Mouse (Mus musculus) stomach, postnatal 0 days (tissue): ENCODE data around the gene Mrfap1. TPM values are rescaled to one million over a fixed set of nuclear protein-coding genes. Genes with fewer than 3 reads are reported as not detected.

Experiments
- ATAC-seq: fragments of 200-750 bp; cut with Nextera tagmentation; 2 replicates; pipeline ENCODE4 v1.8.0; 2017; ENCODE audit not compliant: low FRiP score, low TSS enrichment
- DNase-seq: peaks from one replicate; pipeline ENCODE4 v3.0.0-alpha.2; 2016; ENCODE audit warnings: low spot score
- H3K27ac ChIP-seq: fragments of 300-500 bp; sonication (generic); replicated peaks from 2 replicates; pipeline ENCODE4 v1.5.1; 2014; ENCODE audit warnings: mild to moderate bottlenecking, control low read depth
- H3K27me3 ChIP-seq: fragments of 300-500 bp; sonication (generic); 2 replicates; pipeline ENCODE4 v1.6.1; 2014; ENCODE audit warnings: low read length; ENCODE audit not compliant: control insufficient read depth, insufficient read depth
- H3K36me3 ChIP-seq: fragments of 300-500 bp; sonication (generic); 2 replicates; pipeline ENCODE4 v1.6.1; 2014; ENCODE audit warnings: low read length, mixed read lengths; ENCODE audit not compliant: control insufficient read depth, insufficient read depth
- H3K4me1 ChIP-seq: fragments of 300-500 bp; sonication (generic); replicated peaks from 2 replicates; pipeline ENCODE4 v1.6.1; 2014; ENCODE audit warnings: antibody characterized with exemption; ENCODE audit not compliant: control insufficient read depth, insufficient read depth
- H3K4me2 ChIP-seq: fragments of 300-500 bp; sonication (generic); replicated peaks from 2 replicates; pipeline ENCODE4 v1.6.1; 2014; ENCODE audit warnings: low read depth, mild to moderate bottlenecking, control low read depth, moderate library complexity
- H3K4me3 ChIP-seq: fragments of 300-500 bp; sonication (generic); 2 replicates; pipeline ENCODE4 v1.5.1; 2014; ENCODE audit warnings: low read depth, low read length, control low read depth
- H3K9ac ChIP-seq: fragments of 300-500 bp; sonication (generic); 2 replicates; pipeline ENCODE4 v1.6.1; 2014; ENCODE audit warnings: mild to moderate bottlenecking, low read length, control low read depth, mixed read lengths
- H3K9me3 ChIP-seq: fragments of 300-500 bp; sonication (generic); 2 replicates; pipeline ENCODE4 v1.6.1; 2016; ENCODE audit warnings: low read length; ENCODE audit not compliant: control insufficient read depth
- CTCF ChIP-seq: IDR thresholded peaks from 2 replicates; pipeline ENCODE4 v1.5.1; 2016; ENCODE audit warnings: antibody characterized with exemption, low read depth, mild to moderate bottlenecking, moderate library complexity
- EP300 ChIP-seq: optimal IDR thresholded peaks from 2 replicates; pipeline ENCODE3; 2016; ENCODE audit warnings: antibody characterized with exemption
- WGBS: fragments of 180-500 bp; shearing (Covaris S2); extraction: QIAGEN DNeasy Blood & Tissue Kit; methylation state at CpG from one replicate; pipeline ENCODE4 v1.1.7; 2014; 5-methylcytosine and 5-hydroxymethylcytosine counted together
- polyA plus RNA-seq: library from polyadenylated mRNA; unstranded; fragments of >200 nt; fragmentation: Nextera tagmentation; extraction: Ambion mirVana; gene quantifications from 2 replicates; pipeline ENCODE4 v1.2.1, GENCODE M21; 2015

Gene Mrfap1
- polyA plus RNA-seq, 1 experiment from 2014 or later: 322 TPM

DNA sequence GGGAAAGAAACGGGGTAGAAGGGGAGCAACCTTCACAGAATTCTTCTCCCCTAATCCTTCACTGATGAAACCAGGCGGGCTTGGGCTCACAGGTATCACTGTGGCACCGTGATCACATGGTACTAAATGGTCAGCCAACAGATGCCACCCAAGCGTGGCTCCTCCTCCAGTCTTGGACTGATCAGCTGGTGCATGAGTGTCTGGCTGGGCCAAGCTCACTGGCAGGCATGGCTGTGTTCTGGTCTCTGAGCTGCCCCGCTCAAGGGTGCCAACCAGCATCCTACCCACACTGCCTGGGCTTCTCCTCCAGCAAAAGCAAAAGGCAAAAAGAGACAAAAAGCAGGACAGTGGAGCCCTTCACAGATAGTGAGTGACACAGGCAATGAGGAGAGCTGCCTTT is 23.2 kb upstream of the Mrfap1 start:
- Histone ChIP-seq H3K9me3 (no peaks in the 10 kb centered on the region), H3K4me3 (no peak overlapping the region), H3K4me1 (no peaks in the 10 kb centered on the region), H3K4me2 (no peak overlapping the region), H3K9ac (no peak overlapping the region), H3K27ac (no peak overlapping the region), H3K27me3 (no peaks in the 10 kb centered on the region), H3K36me3 (peaks cover 8% of the 10 kb centered on the region; the same call in 1 of the 2 replicates)
- ATAC-seq (no peak), DNase-seq (no peak)
- TF ChIP-seq CTCF: no peak
- no peak for TF ChIP-seq EP300
- 85% methylated on average over 5 of the region's 5 CpGs for WGBS

DNA sequence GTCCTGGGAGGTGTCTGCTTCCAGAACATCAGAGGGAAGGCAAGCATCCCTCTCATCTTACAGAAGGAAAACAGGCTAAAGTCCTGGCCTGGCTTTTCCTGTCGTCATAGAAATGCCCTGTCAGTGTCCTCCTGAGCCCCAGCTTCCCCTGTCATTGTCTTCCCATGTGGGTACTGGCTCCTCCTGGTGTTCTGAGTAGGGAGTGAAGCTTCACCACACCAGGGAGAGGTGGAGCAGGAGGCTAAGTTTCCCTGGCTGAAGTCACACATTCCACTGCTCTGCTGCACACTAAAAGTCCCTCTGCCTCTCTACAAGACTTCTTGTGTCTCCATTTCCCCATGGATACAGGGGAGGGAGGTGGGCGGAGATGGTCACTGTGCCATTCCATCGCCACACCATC is 21.2 kb upstream of the Mrfap1 start:
- no peak for ATAC-seq
- 54% methylated on average over 3 of the region's 3 CpGs for WGBS
- peak; percentile 42 for TF ChIP-seq CTCF
- TF ChIP-seq EP300: no peak
- no peak overlapping the region for H3K4me3 ChIP-seq
- H3K36me3 ChIP-seq: peaks cover 8% of the 10 kb centered on the region; the same call in 1 of the 2 replicates
- H3K27me3 ChIP-seq: no peaks in the 10 kb centered on the region
- H3K27ac ChIP-seq: no peak overlapping the region
- no peak for DNase-seq
- no peaks in the 10 kb centered on the region for H3K4me1 ChIP-seq
- no peak overlapping the region for H3K9ac ChIP-seq
- no peak overlapping the region for H3K4me2 ChIP-seq
- no peaks in the 10 kb centered on the region for H3K9me3 ChIP-seq

GRCm38 (mm10) chr5:36814554-36814953 is 18.0 kb upstream of the Mrfap1 start:
- Histone ChIP-seq H3K4me1 (no peaks in the 10 kb centered on the region), H3K27ac (no peak overlapping the region), H3K27me3 (no peaks in the 10 kb centered on the region), H3K4me2 (no peak overlapping the region), H3K36me3 (peaks cover 3% of the 10 kb centered on the region; the same call in 1 of the 2 replicates), H3K9ac (no peak overlapping the region), H3K9me3 (no peaks in the 10 kb centered on the region), H3K4me3 (no peak overlapping the region)
- ATAC-seq (no peak), DNase-seq (no peak)
- WGBS: 69% methylated on average over 6 of the region's 6 CpGs
- TF ChIP-seq CTCF: peak; percentile 27
- TF ChIP-seq EP300: no peak

GRCm38 (mm10) chr5:36811413-36811812 is 14.8 kb upstream of the Mrfap1 start:
- no peaks in the 10 kb centered on the region for H3K27me3 ChIP-seq
- H3K4me3 ChIP-seq: no peak overlapping the region
- no peaks in the 10 kb centered on the region for H3K4me1 ChIP-seq
- H3K4me2 ChIP-seq: no peak overlapping the region
- H3K36me3 ChIP-seq: no peaks in the 10 kb centered on the region
- TF ChIP-seq CTCF (peak; percentile 90), EP300 (no peak)
- 30% methylated on average over 3 of the region's 3 CpGs for WGBS
- peak; percentile 72 for DNase-seq
- H3K27ac ChIP-seq: no peak overlapping the region
- no peak overlapping the region for H3K9ac ChIP-seq
- H3K9me3 ChIP-seq: no peaks in the 10 kb centered on the region
- ATAC-seq: no peak; the same call in 1 of the 2 replicates

- WGBS: 90% methylated on average over 3 of the region's 3 CpGs
- no peak overlapping the region for H3K9ac ChIP-seq
- H3K4me2 ChIP-seq: no peak overlapping the region
- DNase-seq (no peak), ATAC-seq (peak; percentile 9; the same call in 1 of the 2 replicates)
- TF ChIP-seq EP300 (no peak), CTCF (no peak)
- no peak overlapping the region for H3K4me3 ChIP-seq
- no peaks in the 10 kb centered on the region for H3K27me3 ChIP-seq
- H3K9me3 ChIP-seq: no peaks in the 10 kb centered on the region
- H3K36me3 ChIP-seq: no peaks in the 10 kb centered on the region
- no peak overlapping the region for H3K27ac ChIP-seq
- H3K4me1 ChIP-seq: no peaks in the 10 kb centered on the region
These were observed 14.1 kb upstream of the Mrfap1 start for GRCm38 (mm10) chr5:36810634-36811033.

- H3K36me3 ChIP-seq: no peaks in the 10 kb centered on the region
- H3K27ac ChIP-seq: no peak overlapping the region
- H3K4me2 ChIP-seq: no peak overlapping the region
- no peak for DNase-seq
- no peaks in the 10 kb centered on the region for H3K27me3 ChIP-seq
- H3K4me3 ChIP-seq: no peak overlapping the region
- no peaks in the 10 kb centered on the region for H3K9me3 ChIP-seq
- WGBS: 81% methylated on average over 7 of the region's 7 CpGs
- no peaks in the 10 kb centered on the region for H3K4me1 ChIP-seq
- ATAC-seq: 0 out of 2 replicates have a peak, but pooled peaks have one; percentile 18
- no peak overlapping the region for H3K9ac ChIP-seq
- TF ChIP-seq CTCF (no peak), EP300 (no peak)
These were observed 12.6 kb upstream of the Mrfap1 start for GRCm38 (mm10) chr5:36809123-36809522.
